Mouse (Mus musculus) cerebellum, postnatal 10 days (tissue): ENCODE measurements around the gene Ccdc105.

ENCODE experiments used
- DNase-seq, 2 experiments: peaks; one replicate each; pipeline ENCODE4 v3.0.0; 2021; ENCODE audit warnings: mixed read lengths in 2 of 2

Gene Ccdc105

GRCm38 (mm10) chr10:78715156-78715555 is 37.7 kb downstream of the Ccdc105 start:
- no peak for DNase-seq

DNA sequence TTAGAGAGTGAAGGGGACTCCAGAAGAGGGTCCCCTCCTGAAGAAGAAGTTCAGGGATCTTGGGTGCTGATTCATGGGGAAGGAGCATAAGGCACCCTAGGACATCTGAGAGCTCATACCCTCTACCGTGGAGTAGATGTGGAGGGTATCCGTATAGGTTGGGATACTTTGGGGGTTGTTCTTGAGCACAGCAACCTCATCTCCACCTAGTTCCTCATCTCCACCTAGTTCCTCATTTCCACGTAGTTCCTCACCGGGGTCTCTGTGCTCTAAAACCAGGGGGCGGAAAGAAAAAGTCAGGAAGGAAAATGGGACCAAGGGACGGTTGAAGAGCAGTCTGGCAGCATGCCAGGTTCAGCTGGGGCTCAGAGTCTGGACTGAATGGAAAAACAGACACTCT is 38.7 kb downstream of the Ccdc105 start:
- no peak for DNase-seq

DNA sequence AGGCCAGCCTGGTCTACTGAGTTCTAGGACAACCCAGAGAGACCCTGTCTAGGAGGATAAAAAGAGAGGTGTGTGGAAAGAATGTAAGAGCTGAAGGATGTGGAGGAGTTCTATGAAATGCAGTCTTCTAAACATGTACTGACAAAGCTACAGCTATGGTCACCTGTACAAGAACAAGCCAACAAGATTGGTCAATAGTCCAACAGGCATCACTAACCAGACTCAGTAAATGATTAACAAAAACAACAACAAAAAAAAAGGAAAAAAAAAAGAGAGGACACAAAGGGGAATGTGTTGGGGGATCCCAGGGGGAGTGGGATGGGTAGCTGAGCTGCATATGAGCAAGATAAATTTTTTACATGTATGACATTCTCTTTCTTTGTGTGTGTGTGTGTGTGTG is 42.2 kb downstream of the Ccdc105 start:
- DNase-seq, result no peak

GRCm38 (mm10) chr10:78700881-78701280 is 52.0 kb downstream of the Ccdc105 start:
- no peak for DNase-seq
